ENCODE assay signal across 24 mouse cellular contexts in genomic region chr9:96517429-96517828, GRCm38 (mm10). TPM values are rescaled to one million over a fixed set of nuclear protein-coding genes. Genes with fewer than 3 reads are reported as not detected.
A peak's percentile ranks its signal among the peaks of the same experiment; 100 is the strongest.
DNase-seq lines count a peak whose midpoint lies in the region; ATAC-seq and TF ChIP-seq lines count a peak whose summit lies in the region.
"Had no signal": no experiment of that assay in that cellular context is flagged by ENCODE, and none has a peak within 500 bp of the region (broad histone marks: within the 10 kb centered on the region; RNA-seq: fewer than 3 reads in every experiment).

No protein-coding gene starts in this region.

- H3K4me1 ChIP-seq in liver, adult 2 months (ENCODE audit: control insufficient read depth, insufficient read depth, low read length), result no peaks in the 10 kb centered on the region
- H3K4me1 ChIP-seq in liver, embryonic 12.5 days, result peaks cover 49% of the 10 kb centered on the region
- H3K4me1 ChIP-seq: embryonic facial prominence, embryonic 12.5 days; hindbrain, embryonic 13.5 days; midbrain, embryonic 15.5 days; stomach, embryonic 15.5 days had no signal

- no peak overlapping the region for H3K4me3 ChIP-seq in liver, adult 2 months (ENCODE audit: insufficient read depth, low read depth, low read length)
- no peak overlapping the region for H3K4me3 ChIP-seq in liver, embryonic 12.5 days
- H3K4me3 ChIP-seq: embryonic facial prominence, embryonic 12.5 days; heart, adult 2 months; hindbrain, embryonic 13.5 days; midbrain, embryonic 15.5 days; stomach, embryonic 15.5 days had no signal

- no peaks in the 10 kb centered on the region; the same call in 1 of the 2 replicates for H3K27me3 ChIP-seq in liver, adult 2 months (ENCODE audit: control insufficient read depth, insufficient read depth, low read length)
- no peaks in the 10 kb centered on the region for H3K27me3 ChIP-seq in liver, embryonic 12.5 days (replicated peaks)
- H3K27me3 ChIP-seq: embryonic facial prominence, embryonic 12.5 days; hindbrain, embryonic 13.5 days; midbrain, embryonic 15.5 days; stomach, embryonic 15.5 days had no signal

- H3K4me2 ChIP-seq in liver, embryonic 12.5 days, result no peak overlapping the region
- H3K4me2 ChIP-seq: embryonic facial prominence, embryonic 12.5 days; hindbrain, embryonic 13.5 days; lung, embryonic 14.5 days; midbrain, embryonic 15.5 days; stomach, embryonic 15.5 days had no signal

- no peaks in the 10 kb centered on the region for H3K79me2 ChIP-seq in liver, adult 2 months (ENCODE audit: control insufficient read depth, insufficient read depth, low read length)

- no peak overlapping the region for H3K9ac ChIP-seq in liver, adult 2 months (ENCODE audit: low read depth, low read length)
- H3K9ac ChIP-seq in liver, embryonic 12.5 days, result no peak overlapping the region
- H3K9ac ChIP-seq: embryonic facial prominence, embryonic 12.5 days; forebrain, postnatal 0 days; hindbrain, embryonic 13.5 days; lung, embryonic 14.5 days; midbrain, embryonic 15.5 days; stomach, embryonic 15.5 days had no signal

- DNase-seq in liver, adult 2 months (ENCODE audit: extremely low read depth, low read depth, low spot score), result peak; percentile 9
- DNase-seq in thymus, postnatal 4 days, result peak; percentile 45
- DNase-seq in right cerebral cortex, postnatal 10 days (ENCODE audit: low spot score in 2 of 2), result no peak
- DNase-seq in ovary, postnatal 14 days (ENCODE audit: low spot score), result no peak
- DNase-seq: cerebellum, adult 18-20 months; forebrain, postnatal 0 days; gastrocnemius, postnatal 10 days; heart, adult 2 months; layer of hippocampus, postnatal 36 days; lung, embryonic 14.5 days; right cerebral cortex, postnatal 14 days had no signal

- H3K27ac ChIP-seq in liver, adult 2 months (replicated peaks; ENCODE audit: insufficient read depth, low read depth, low read length), result no peak overlapping the region
- H3K27ac ChIP-seq in liver, embryonic 12.5 days, result no peak overlapping the region
- H3K27ac ChIP-seq: embryonic facial prominence, embryonic 12.5 days; heart, adult 2 months; hindbrain, embryonic 13.5 days; kidney, postnatal 0 days; midbrain, embryonic 15.5 days; stomach, embryonic 15.5 days had no signal

- TF ChIP-seq CTCF in liver, adult 2 months (IDR thresholded peaks at IDR 0.05; ENCODE audit: low read depth, low read length), result no peak

- no peaks in the 10 kb centered on the region for H3K9me3 ChIP-seq in liver, embryonic 12.5 days (replicated peaks)
- H3K9me3 ChIP-seq: embryonic facial prominence, embryonic 12.5 days; G1E; hindbrain, embryonic 13.5 days; midbrain, embryonic 15.5 days; stomach, embryonic 15.5 days had no signal

- 40% methylated on average over 4 of the region's 4 CpGs for WGBS in liver, adult 2 months
- WGBS in liver, embryonic 12.5 days (ENCODE audit: insufficient replicate concordance), result 20% methylated on average over 4 of the region's 4 CpGs

- no peaks in the 10 kb centered on the region for H3K36me3 ChIP-seq in liver, adult 2 months (ENCODE audit: control insufficient read depth, insufficient read depth, low read length)
- no peaks in the 10 kb centered on the region for H3K36me3 ChIP-seq in liver, embryonic 12.5 days
- H3K36me3 ChIP-seq: embryonic facial prominence, embryonic 12.5 days; G1E; hindbrain, embryonic 13.5 days; midbrain, embryonic 15.5 days; stomach, embryonic 15.5 days had no signal

- TF ChIP-seq POLR2A in liver, adult 2 months (IDR thresholded peaks at IDR 0.05; ENCODE audit: extremely low read depth, insufficient read depth, low read length), result no peak

- ATAC-seq in liver, embryonic 12.5 days, result no peak
- peak; percentile 91 for ATAC-seq in granulocyte monocyte progenitor cell, adult 5-6 weeks (replicated peaks; ENCODE audit: poor library complexity, severe bottlenecking)
- peak; percentile 80 for ATAC-seq in megakaryocyte progenitor cell, adult 5-6 weeks (replicated peaks; ENCODE audit: poor library complexity)
- ATAC-seq: forebrain, postnatal 0 days; intestine, postnatal 0 days; midbrain, embryonic 15.5 days had no signal

RNA-seq across cellular contexts. Expression of gene Gm28729, which starts 7.6 kb away (rescaled TPM):
- total RNA-seq in liver, adult 2 months (2014; rRNA removed), result not detected in 2 replicates
- polyA plus RNA-seq in liver, adult 2 months (2012; rRNA removed), result not detected in 2 replicates
- not detected in 2 replicates for polyA plus RNA-seq in liver, embryonic 12.5 days (2016; fragmentation: Nextera tagmentation; extraction: Ambion mirVana)
- total RNA-seq in granulocyte monocyte progenitor cell, adult 5-6 weeks (2014; fragmentation: Nextera tagmentation), result not detected in 2 replicates
- total RNA-seq in granulocyte monocyte progenitor cell, adult 5-6 weeks (2017), result not detected in 2 replicates
- not detected in 2 replicates for total RNA-seq in megakaryocyte progenitor cell, adult 5-6 weeks (2015)
- 0.24 TPM in 1 of 2 replicates, not detected in the other for total RNA-seq in megakaryocyte progenitor cell, adult 5-6 weeks (2017)
- total RNA-seq: heart, adult 2 months had no signal
- polyA plus RNA-seq: embryonic facial prominence, embryonic 12.5 days; G1E; heart, adult 2 months; heart, postnatal 0 days; intestine, postnatal 0 days; limb, embryonic 11.5 days; lung, embryonic 14.5 days; spleen, adult 2 months; stomach, embryonic 15.5 days had no signal

RNA-seq across cellular contexts. Expression of gene Rnf7, which starts 39.0 kb away (rescaled TPM):
- 65.5 and 79.4 TPM in 2 replicates for total RNA-seq in liver, adult 2 months (2014; rRNA removed)
- polyA plus RNA-seq in liver, adult 2 months (2012; rRNA removed), result 63.4 and 90.8 TPM in 2 replicates
- polyA plus RNA-seq in liver, embryonic 12.5 days (2016; fragmentation: Nextera tagmentation; extraction: Ambion mirVana), result 104 and 110 TPM in 2 replicates
- 109 and 110 TPM in 2 replicates for total RNA-seq in granulocyte monocyte progenitor cell, adult 5-6 weeks (2014; fragmentation: Nextera tagmentation)
- 53.9 and 72.0 TPM in 2 replicates for total RNA-seq in granulocyte monocyte progenitor cell, adult 5-6 weeks (2017)
- 133 and 138 TPM in 2 replicates for total RNA-seq in megakaryocyte progenitor cell, adult 5-6 weeks (2015)
- total RNA-seq in megakaryocyte progenitor cell, adult 5-6 weeks (2017), result 52.0 and 52.2 TPM in 2 replicates

Comparison
In these comparisons a context has a peak if more than half of its experiments do, and no peak if none do; other contexts are left out.
1. DNase-seq: peak in liver, adult 2 months (single experiment) and thymus, postnatal 4 days (single experiment); none in right cerebral cortex, postnatal 10 days (0 of 2) and ovary, postnatal 14 days (single experiment).